21 mouse cellular contexts compared by ENCODE assay signal in the genomic region with DNA sequence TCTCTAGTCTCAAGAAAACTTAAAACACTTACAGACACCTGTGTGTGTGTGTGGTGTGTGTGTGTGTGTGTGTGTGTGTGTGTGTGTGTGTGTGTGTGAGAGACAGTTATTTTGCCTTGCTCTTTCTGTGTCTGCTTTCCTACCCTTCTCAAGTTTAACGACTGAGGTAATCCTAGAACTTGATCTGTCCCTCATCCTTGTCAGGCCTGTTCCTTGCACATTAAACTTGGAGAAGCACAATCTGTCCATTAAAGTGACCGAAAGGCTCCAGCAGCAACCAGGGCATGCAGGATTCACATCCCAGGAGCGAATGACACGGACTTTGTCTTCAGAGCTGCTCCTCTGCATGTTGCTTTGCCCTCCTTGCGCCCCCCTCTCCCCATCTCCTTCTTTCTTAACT.
"Had no signal": no experiment of that assay in that cellular context is flagged by ENCODE, and none has a peak within 500 bp of the region (broad histone marks: within the 10 kb centered on the region; RNA-seq: fewer than 3 reads in every experiment).

No protein-coding gene starts in this region.

- ATAC-seq: intestine, postnatal 0 days; midbrain, embryonic 15.5 days had no signal

- H3K4me3 ChIP-seq: layer of hippocampus, adult 2 months; limb, embryonic 10.5 days; limb, embryonic 13.5 days; midbrain, embryonic 12.5 days; midbrain, embryonic 15.5 days; neural tube, embryonic 12.5 days; neural tube, embryonic 15.5 days; stomach, embryonic 15.5 days had no signal

- DNase-seq: kidney, adult 2 months; kidney, postnatal 25 days; layer of hippocampus, adult 9-11 months; lung, adult 2 months; lung, postnatal 14 days; lung, postnatal 4 days; right cerebral cortex, adult 18-20 months; right cerebral cortex, postnatal 14 days; right cerebral cortex, postnatal 4 days; spleen, adult 18-20 months; thymus, postnatal 25 days had no signal

- H3K36me3 ChIP-seq: limb, embryonic 10.5 days; limb, embryonic 13.5 days; midbrain, embryonic 12.5 days; midbrain, embryonic 15.5 days; neural tube, embryonic 12.5 days; neural tube, embryonic 15.5 days; stomach, embryonic 15.5 days had no signal

- H3K9ac ChIP-seq: limb, embryonic 13.5 days; midbrain, embryonic 12.5 days; midbrain, embryonic 15.5 days; neural tube, embryonic 12.5 days; neural tube, embryonic 15.5 days; stomach, embryonic 15.5 days had no signal

- H3K4me2 ChIP-seq: limb, embryonic 13.5 days; midbrain, embryonic 12.5 days; midbrain, embryonic 15.5 days; neural tube, embryonic 12.5 days; stomach, embryonic 15.5 days had no signal

- H3K27ac ChIP-seq: kidney, postnatal 0 days; layer of hippocampus, adult 2 months; limb, embryonic 10.5 days; limb, embryonic 13.5 days; midbrain, embryonic 12.5 days; midbrain, embryonic 15.5 days; neural tube, embryonic 12.5 days; neural tube, embryonic 15.5 days; stomach, embryonic 15.5 days had no signal

- H3K9me3 ChIP-seq: limb, embryonic 10.5 days; limb, embryonic 13.5 days; midbrain, embryonic 12.5 days; midbrain, embryonic 15.5 days; neural tube, embryonic 12.5 days; neural tube, embryonic 15.5 days; stomach, embryonic 15.5 days had no signal
